Mouse (Mus musculus) layer of hippocampus, postnatal 10 days (tissue): ENCODE results near the gene Slc35d3. TPM values are rescaled to one million over a fixed set of nuclear protein-coding genes. Genes with fewer than 3 reads are reported as not detected.

Source experiments
- DNase-seq, 2 experiments: peaks; one replicate each; pipeline ENCODE4 v3.0.0; 2021; ENCODE audit warnings: low spot score in 2 of 2
- long read RNA-seq: library from polyadenylated mRNA; stranded (forward); transcript quantifications from one replicate; pipeline ENCODE4 v2.0.0, GENCODE M21; 2023
- total RNA-seq, 2 experiments: library from RNA; stranded (reverse); gene quantifications; 2 replicates each; pipeline ENCODE4 v1.2.3; 2021

Slc35d3 gene
- total RNA-seq, result under 1 TPM; 0.49 to 0.53 TPM
- long read RNA-seq, result 0 reads

DNA sequence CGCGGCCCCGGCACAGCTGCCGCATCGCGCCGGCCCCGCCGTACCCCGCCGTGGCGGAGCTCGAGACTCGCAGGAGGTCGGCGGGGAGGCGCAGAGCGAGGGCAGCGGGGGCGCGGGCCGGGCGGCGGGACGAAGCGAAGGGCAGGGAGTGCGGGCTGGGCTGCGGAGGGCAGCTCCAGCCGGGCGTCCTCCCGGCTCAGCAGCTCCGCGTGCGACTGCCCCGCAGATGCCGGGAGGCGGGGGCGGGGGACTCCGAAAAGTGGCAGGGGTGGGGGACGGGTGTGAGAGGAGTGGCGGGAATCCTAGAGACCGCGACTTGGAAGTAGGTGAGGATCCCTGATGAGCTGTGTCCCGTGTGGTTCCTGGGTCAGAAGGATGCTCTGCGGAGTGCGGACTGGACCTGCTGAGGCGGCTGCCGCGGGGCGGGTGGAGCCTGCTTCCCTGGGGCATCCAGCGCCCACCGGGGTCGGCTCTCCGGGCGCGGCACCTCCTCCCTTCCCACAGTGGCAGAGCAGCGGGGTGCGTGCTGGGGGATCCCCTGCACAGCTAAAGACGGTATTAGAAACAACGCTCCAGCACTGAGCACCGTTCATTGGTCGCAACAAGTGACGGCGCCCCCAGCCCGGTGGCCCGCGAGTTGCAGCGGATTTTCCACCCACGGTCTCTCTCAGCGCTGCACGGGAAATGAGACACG lies at the start of gene Slc35d3:
Gene Slc35d3, minus strand, starts transcription at position 462 of the 694 bp plus-strand sequence.
- peak; percentile 36 to 53 for DNase-seq

DNA sequence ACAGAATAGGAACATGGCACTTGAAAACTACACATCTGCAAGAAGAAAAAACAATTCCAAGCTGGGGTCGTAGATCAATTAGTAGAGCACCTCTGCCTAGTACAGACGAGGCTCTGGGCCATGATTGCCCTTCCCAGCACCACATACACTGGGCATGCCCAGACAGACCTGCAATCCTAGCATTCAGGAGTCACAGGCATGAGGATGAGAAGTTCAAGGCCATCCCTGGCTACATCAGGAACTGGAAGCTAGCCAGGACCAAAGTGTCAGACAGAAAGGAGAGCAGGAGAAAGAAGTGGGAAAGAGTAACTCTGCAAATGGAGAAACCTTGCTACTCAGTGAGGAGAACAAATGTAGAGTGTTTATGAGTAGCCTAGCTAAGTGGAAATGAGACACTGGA lies 48.9 kb upstream of the Slc35d3 start:
- DNase-seq, result no peak

DNA sequence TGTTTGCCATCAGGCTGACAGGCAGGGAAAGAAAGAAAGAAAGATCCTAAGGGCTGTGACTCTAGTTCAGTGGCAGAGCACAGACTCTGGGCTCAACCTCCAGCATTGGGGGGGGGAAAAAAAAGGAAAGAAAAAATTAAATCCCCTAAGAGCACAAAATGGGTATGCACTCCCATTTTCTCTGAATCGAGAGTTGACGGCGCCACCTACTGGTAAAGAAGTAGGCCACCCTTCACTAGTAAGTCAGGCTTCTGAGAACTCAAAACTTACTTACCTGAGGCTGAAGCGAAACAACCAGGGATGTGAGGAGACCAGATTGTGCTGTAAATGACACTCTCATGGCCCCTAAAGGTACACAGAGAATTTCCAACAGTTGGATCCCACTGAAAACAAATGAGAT lies 42.7 kb upstream of the Slc35d3 start:
- DNase-seq, result peak; percentile 57 to 62

DNA sequence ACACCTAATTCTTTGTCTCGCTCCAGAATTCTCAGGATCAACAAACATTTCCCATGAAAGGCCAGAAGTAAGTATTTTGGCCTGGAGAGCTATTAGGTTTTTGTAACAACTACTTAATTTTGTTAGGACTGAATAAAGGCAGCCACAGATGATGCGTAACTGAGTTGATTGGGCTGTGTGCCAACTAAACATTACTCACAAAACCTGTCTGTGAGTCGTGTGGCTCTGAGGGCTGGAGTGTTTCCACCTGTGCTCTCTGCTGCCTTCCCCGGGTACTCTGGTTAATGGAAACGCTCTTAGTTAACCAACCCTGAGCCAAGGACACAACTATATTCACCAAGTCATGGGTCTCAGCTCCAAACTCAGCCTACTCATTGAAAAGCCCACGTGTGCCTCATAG lies 41.9 kb upstream of the Slc35d3 start:
- no peak for DNase-seq

- no peak for DNase-seq
These were observed 40.4 kb upstream of the Slc35d3 start for GRCm38 (mm10) chr10:19891686-19892085.

- DNase-seq, result no peak
These were observed 38.6 kb upstream of the Slc35d3 start for GRCm38 (mm10) chr10:19889908-19890307.

DNA sequence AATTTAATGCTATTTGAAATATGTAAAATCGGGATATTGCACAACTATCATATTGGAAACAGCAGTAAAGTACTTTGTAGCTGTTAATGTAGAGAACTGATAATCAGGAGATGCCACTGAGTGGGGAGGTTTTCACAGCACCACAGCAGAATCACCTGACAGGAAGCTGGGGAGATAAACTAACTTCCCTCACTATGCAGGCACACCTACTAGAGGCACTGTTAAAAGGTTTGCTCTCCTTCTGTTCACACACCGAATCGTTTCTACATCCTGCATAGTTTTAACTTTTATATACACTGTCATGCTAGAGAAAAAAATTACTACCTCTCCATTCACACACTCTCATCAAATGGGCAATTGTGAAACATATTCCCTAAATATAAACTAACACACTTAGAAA lies 35.0 kb upstream of the Slc35d3 start:
- DNase-seq, result no peak

DNA sequence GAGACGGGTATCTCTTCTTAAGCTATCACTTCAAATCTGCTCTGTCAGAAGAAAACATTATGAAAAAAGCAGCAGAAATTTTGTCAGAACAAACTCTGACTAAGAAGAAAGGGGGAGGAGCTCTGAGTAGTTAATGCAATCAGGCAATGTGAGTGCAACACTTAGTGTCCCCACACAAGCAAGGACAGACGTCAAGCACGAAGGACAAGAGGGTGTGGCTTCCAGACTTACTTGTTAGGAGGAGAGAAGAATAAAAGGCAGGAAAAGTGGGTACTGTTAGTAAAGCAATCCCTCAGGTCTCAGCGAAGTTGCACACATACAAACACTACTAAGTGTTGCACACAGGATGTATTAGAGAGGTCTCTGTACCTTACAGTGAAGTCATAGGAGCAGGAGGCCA lies 33.1 kb upstream of the Slc35d3 start:
- no peak for DNase-seq

- DNase-seq, result no peak
These were observed 29.2 kb upstream of the Slc35d3 start for GRCm38 (mm10) chr10:19880437-19880836.

DNA sequence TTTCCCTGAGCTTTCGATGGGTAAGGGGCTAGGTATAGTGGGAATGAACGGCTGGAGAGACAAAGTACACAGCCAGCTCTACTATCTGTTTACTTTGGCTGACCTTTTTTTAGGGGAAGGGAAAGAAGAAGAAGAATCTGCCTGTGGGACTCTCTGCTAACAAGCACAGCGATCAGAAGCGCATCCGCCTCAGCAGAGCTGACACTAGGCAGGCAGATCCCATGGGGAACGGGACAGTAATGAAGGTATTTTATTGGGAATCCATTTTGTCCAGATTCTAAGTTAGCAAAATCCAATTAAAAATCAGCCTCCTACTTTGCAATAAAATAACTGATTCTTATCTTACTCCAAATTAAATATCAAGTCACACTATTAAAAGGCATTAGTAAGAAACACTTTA lies 27.9 kb upstream of the Slc35d3 start:
- no peak for DNase-seq

- DNase-seq, result no peak
These were observed 26.4 kb upstream of the Slc35d3 start for GRCm38 (mm10) chr10:19877679-19878078.

DNA sequence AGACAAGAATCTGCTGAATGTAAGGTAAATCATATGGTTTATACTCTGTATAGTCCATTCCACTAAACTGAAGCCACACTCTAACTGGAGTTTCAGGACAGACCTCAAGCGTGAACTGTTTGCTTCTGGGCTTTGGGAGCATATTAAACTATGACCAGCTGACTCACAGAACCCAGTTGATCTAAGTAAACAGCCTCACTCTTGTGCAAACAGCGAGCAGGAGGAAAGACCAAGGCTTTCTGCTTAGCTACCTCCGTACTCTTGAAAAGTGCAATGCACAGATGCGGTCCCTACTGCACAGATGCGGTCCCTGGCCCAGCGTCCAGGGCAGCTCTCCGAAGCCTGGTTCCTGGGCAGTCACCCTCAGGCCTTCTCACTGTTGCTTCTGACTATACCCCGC lies 26.0 kb upstream of the Slc35d3 start:
- DNase-seq, result no peak

DNA sequence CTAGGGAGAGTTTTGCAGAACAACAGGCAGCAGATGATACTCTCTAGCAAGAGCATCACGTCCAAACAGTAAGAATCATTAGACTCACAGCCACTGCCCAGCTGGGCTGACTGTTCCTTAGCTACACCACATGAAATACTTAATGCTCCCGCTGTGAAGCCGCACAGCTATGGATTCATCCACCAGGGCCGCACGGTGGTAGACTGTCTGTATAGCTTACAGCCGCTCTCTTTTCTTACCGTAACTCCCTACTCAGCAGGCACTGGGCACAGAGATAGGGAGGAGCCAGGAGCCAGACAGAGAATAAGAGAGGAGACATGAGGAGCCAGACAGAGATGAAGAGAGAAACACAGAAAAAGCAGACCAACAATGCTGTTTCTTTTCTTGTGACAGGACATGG lies 25.4 kb upstream of the Slc35d3 start:
- DNase-seq, result no peak

DNA sequence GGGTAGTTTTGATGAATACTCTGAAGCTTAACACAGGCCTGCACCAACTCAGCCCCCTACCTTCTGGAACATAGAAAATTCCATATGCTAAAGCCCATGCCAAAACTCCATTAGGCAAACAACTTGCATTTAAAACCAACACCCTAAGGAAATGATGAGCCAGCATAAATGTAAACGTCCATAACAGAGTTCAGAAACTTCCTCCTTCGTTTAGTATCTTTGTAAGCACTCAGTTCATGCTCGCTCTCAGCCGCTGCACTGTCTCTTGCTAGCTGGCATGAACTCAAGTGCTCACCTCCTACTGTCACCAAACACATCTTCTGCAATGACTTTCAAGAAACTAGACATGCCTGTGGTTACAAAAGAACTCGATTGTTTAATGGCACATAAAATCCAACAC lies 24.1 kb upstream of the Slc35d3 start:
- no peak for DNase-seq

DNA sequence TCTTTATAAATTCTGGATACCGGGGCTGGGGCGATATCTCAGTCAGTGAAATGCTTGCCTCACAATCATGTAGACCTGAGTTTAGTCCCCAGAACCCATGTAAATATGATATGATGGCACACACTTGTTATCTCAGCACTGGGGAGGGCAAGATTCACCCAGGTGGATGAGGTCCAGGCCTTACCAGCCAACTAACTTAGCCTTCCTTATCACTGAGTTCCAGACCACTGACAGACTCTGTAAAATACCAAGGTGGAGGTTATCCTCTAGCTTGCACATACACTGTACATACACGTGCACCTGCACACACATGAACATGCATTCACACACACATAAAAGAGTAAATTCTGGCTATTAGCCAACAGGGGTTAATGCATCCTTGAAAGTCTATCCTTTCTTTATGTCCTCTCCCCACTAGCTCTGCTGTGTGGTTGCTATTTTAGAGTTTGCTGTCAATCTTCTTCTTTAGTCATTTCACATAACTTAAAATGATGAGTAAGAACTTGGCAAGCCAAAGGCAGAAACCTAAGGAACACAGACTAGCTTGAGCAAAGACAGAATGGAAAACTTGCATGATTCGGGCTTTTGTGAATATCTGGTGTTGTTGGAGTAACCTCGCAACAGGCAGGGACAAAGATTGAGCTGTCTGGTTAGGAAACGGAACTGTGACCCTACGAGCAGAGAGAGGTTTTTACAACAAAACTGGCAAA lies 4.5 kb upstream of the Slc35d3 start:
- no peak for DNase-seq

GRCm38 (mm10) chr10:19853609-19854008 lies 2.4 kb upstream of the Slc35d3 start:
- DNase-seq, result no peak

DNA sequence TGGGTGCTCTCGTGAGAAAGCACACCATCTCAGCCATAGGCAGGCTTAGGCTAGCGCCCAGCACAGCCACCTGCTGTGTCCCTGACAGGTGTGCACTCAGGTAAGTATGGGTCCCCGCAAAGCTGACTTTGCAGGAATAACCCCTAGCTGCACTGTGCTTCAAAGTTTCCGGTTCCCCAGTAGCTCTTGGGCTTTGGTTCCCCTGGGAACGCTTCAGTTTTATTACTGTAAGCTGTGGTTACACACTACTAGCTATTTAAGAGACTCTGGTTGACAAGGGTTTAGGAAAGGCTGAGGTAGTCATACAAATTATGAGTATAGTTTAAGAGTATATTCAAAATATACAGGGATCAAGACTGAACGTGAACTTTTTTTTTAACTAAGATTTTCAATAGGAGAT lies 1.5 kb upstream of the Slc35d3 start:
- DNase-seq, result no peak

DNA sequence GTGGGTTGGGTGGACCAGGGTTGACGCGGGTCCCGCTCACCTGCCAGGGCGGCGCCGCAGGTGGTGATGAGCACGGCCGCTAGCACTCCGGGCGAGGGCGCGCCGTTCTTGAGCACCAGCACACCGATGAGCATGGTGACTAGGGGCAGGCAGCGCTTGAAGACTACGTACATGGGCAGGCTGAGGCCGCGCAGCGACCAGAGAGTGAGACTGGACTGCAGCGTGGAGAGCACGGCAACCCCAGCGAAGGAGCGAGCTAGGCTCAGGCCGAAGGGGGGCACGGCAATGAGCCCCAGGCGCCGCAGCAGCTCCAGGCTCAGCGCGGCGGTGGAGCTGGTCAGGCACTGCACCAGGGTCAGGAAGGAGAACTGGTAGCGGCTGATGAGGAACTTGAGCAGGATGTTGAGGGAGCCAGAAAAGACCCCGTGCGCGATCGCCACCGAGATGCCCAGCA lies 688 bp downstream of the Slc35d3 start:
- DNase-seq, result peak; percentile 12 to 16

DNA sequence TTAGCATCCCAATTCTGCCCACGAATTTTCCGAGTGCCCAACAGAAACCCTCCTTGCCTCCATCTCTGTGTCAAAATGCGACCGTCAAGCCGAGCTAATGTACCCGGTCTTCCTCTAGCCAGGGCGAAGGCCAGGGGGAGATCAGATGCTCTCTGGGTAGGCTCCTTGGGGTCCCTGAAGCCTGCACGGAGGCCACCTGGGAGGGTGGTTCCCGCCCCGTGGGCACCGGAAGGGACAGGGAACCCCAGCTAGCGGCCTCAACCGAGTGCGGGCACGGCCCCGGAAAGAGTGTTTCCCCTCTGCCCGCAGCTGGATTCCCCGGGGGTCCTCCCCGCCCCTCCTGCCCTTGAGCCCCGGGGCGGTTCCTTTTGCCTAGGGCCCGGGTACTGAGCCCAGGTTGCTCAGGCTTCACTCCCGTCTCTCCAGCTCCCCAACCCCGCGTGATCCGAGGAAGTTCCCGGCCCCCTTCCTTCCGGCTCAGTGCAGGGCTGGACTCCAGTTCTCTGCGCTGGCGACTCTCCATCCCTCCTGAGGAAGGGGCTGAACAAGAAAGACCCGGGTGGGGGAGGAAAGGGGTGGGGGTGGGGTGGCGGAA lies 1.4 kb downstream of the Slc35d3 start:
- no peak for DNase-seq

DNA sequence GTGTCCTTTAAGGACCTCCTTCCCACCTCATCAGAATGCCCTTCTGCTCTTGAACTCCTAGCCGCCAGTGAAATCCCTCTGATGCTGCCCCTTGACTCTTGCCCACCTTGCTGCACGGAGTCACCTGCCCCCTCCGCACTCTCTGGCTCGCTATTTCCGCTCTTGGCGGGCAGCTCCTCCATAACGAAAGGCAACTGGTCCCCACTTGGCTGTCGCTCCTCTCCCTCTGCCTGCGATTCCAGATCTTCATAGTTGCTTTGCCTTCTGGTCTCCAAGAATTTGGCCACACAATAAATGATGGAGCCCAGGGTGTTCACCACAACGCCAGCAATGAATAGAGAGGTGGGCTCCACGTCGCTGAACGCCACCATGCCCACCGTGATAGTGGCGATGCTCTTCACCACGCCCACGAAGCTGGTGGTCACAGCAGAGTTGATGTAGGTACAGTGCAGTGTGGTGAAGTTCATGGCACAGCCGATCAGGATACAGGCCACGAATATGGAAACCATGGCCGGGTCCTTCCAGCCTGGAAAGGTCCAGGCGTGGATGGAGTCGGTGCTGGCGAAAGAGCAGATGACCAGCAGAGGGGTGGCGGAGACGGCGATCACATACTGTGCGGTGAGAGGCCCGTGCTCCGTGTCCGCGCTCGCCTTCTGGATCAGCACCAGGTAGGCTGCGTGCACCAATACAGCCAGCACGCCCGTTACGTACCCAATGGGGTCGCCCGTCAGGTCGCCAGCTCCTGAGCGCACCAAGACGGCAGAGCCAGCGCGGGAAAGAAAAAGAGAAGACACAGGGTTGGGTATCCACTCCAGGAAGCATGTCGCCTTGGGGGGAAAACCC lies 2.1 kb downstream of the Slc35d3 start:
- DNase-seq, result no peak

DNA sequence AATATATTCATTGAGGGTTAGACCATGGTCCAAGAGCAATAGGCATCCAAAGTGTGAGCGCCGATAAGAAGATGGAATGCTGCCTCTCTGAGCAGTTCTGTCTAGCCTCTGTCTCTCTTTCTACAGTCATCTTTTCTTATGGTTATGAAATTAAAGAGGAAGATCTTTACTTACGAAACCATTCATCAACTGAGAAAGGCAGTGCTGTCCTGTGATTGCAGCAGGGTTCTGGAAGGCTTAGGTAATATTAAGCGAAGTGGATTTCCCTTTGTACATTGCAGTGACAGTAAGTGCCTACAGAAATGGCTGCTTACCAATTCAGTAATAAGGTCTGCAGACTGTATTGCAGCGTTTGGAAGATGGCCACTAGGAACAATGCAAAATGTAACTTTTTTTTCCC lies 11.4 kb downstream of the Slc35d3 start:
- no peak for DNase-seq
